Mouse (Mus musculus) hindbrain, embryonic 11.5 days (tissue): ENCODE data around the gene Tada2b. TPM values are rescaled to one million over a fixed set of nuclear protein-coding genes. Genes with fewer than 3 reads are reported as not detected.

Source experiments
- ATAC-seq: fragments of 200-750 bp; cut with Nextera tagmentation; 2 replicates; pipeline ENCODE4 v1.8.0; 2017; ENCODE audit warnings: mild to moderate bottlenecking, moderate TSS enrichment, moderate library complexity; ENCODE audit not compliant: low FRiP score
- DNase-seq: peaks from one replicate; pipeline ENCODE4 v3.0.0-alpha.2; 2015; ENCODE audit warnings: low spot score
- H3K27ac ChIP-seq: fragments of 300-500 bp; sonication (generic); 2 replicates; pipeline ENCODE4 v1.5.1; 2014; ENCODE audit warnings: mild to moderate bottlenecking, low read depth, low read length
- H3K27me3 ChIP-seq: fragments of 300-500 bp; sonication (generic); 2 replicates; pipeline ENCODE4 v1.6.1; 2014; ENCODE audit warnings: mild to moderate bottlenecking, low read length, moderate library complexity, mixed read lengths; ENCODE audit not compliant: control insufficient read depth, insufficient read depth
- H3K36me3 ChIP-seq: fragments of 300-500 bp; sonication (generic); 2 replicates; pipeline ENCODE4 v1.6.1; 2014; ENCODE audit warnings: mild to moderate bottlenecking, low read length, moderate library complexity, mixed read lengths; ENCODE audit not compliant: control insufficient read depth, insufficient read depth
- H3K4me1 ChIP-seq: fragments of 300-500 bp; sonication (generic); replicated peaks from 2 replicates; pipeline ENCODE4 v1.6.1; 2014; ENCODE audit warnings: low read length, mixed read lengths; ENCODE audit not compliant: control insufficient read depth, insufficient read depth
- H3K4me2 ChIP-seq: fragments of 300-500 bp; sonication (generic); replicated peaks from 2 replicates; pipeline ENCODE4 v1.6.1; 2014; ENCODE audit warnings: mild to moderate bottlenecking, low read depth, low read length
- H3K4me3 ChIP-seq: fragments of 300-500 bp; sonication (generic); 2 replicates; pipeline ENCODE4 v1.5.1; 2014; ENCODE audit warnings: low read depth, low read length
- H3K9ac ChIP-seq: fragments of 300-500 bp; sonication (generic); 2 replicates; pipeline ENCODE4 v1.6.1; 2014; ENCODE audit warnings: low read depth, low read length
- H3K9me3 ChIP-seq: fragments of 300-500 bp; sonication (generic); 2 replicates; pipeline ENCODE4 v1.6.1; 2016; ENCODE audit warnings: low read length; ENCODE audit not compliant: control insufficient read depth
- WGBS: fragments of 180-500 bp; shearing (Covaris S2); extraction: QIAGEN DNeasy Blood & Tissue Kit; methylation state at CpG from one replicate; pipeline ENCODE4 v1.1.7; 2014; 5-methylcytosine and 5-hydroxymethylcytosine counted together
- polyA plus RNA-seq: library from polyadenylated mRNA; unstranded; fragments of >200 nt; fragmentation: Nextera tagmentation; extraction: Ambion mirVana; gene quantifications from 2 replicates; pipeline ENCODE4 v1.2.1, GENCODE M21; 2014

Tada2b gene
- polyA plus RNA-seq, 1 experiment from 2014 or later = 4.9 TPM

DNA sequence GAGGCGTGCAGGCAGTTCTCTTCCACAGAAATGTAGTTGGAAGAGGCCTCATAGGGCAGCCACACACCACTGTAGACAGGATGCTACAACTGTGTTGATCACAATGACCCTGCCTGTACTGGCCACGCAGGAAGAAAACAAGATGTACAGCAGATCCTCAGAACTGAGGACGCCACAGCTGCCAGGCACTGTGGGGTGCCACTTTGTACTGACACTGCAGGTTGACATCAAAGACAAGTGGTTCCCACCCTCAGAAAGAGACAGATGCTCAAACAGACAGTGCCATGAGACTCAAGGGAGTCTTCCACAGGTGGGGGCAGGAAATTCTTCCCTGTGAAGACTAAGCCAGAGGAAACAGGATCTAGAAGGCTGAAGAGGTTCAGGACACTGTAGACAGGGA lies 35.7 kb upstream of the Tada2b start:
- Histone ChIP-seq H3K4me3 (no peak overlapping the region), H3K4me2 (no peak overlapping the region), H3K4me1 (no peaks in the 10 kb centered on the region), H3K27ac (no peak overlapping the region), H3K27me3 (no peaks in the 10 kb centered on the region), H3K9me3 (no peaks in the 10 kb centered on the region), H3K36me3 (peaks cover 9% of the 10 kb centered on the region; the same call in 1 of the 2 replicates), H3K9ac (no peak overlapping the region)
- ATAC-seq (no peak), DNase-seq (no peak)
- WGBS = 84% methylated on average over 3 of the region's 3 CpGs

DNA sequence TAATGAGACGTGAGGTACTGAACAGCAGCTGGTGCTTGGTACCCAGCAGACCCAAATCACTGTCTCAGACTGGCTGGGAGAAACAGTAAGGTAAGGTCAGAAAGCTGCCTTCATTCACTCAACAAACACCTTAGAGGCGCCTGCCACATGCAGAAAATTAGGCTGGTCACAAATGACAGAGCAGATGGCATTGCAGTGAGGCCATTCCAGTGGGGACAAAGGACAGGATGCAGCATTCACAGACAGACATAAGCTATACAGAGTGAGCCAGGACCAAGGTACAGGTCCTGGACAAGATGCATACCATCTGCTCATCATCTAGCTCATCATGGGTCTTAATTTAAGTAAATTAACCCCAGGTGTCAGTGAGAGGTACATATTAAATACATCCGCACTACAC lies 33.5 kb upstream of the Tada2b start:
- no peak overlapping the region for H3K4me3 ChIP-seq
- ATAC-seq (no peak), DNase-seq (no peak)
- no peaks in the 10 kb centered on the region for H3K9me3 ChIP-seq
- 84% methylated on average over 3 of the region's 3 CpGs for WGBS
- no peaks in the 10 kb centered on the region for H3K4me1 ChIP-seq
- no peaks in the 10 kb centered on the region for H3K27me3 ChIP-seq
- H3K27ac ChIP-seq = no peak overlapping the region
- peaks cover 9% of the 10 kb centered on the region; the same call in 1 of the 2 replicates for H3K36me3 ChIP-seq
- H3K9ac ChIP-seq = no peak overlapping the region
- no peak overlapping the region for H3K4me2 ChIP-seq

DNA sequence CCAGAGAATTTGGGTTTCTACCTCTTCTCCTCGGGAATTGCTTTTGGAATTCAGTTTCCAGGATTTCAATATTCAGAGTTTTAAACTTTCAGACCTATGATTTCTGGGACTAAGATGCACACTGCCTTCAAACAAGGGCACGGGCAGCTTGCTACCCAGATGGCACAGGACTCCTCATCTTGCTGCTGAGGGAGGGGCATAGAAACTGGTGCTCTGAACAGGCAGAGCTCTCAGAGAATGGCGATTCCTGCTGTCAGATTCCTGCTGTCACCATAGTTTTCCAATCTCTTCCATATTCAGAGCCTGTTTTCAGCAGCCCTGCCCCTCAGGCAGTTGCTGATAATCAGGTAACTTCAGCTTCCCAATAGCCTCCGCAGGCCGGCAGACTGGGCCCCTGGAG lies 31.5 kb upstream of the Tada2b start:
- DNase-seq (no peak), ATAC-seq (no peak)
- Histone ChIP-seq H3K27ac (no peak overlapping the region), H3K9ac (no peak overlapping the region), H3K27me3 (no peaks in the 10 kb centered on the region), H3K4me2 (no peak overlapping the region), H3K9me3 (no peaks in the 10 kb centered on the region), H3K36me3 (peaks cover 7% of the 10 kb centered on the region; the same call in 1 of the 2 replicates), H3K4me1 (no peaks in the 10 kb centered on the region), H3K4me3 (no peak overlapping the region)
- WGBS = 87% methylated on average over 5 of the region's 5 CpGs

DNA sequence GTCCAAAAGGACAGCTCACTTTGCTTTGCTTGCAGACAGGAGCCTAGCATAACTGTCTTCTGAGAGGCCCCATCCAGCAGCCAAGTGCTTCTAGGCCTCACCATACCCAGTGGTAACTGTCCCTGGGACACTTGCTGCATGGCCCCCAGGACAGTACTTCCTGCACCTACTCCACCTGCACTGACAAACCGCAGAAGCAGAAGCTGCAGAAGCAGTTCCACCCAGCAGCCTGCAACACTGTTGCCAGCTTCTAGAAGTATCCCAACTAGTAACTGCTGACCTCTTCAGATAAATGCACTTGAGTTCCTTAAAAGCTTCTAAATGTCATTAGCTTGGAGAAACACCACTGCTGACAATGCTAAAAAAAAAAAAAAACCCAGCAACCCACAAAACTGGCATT lies 31.0 kb upstream of the Tada2b start:
- H3K4me1 ChIP-seq = no peaks in the 10 kb centered on the region
- no peak for ATAC-seq
- no peak for DNase-seq
- H3K27me3 ChIP-seq = no peaks in the 10 kb centered on the region
- H3K4me3 ChIP-seq = no peak overlapping the region
- 100% methylated on average over 1 of the region's 1 CpGs for WGBS
- H3K9me3 ChIP-seq = no peaks in the 10 kb centered on the region
- H3K4me2 ChIP-seq = no peak overlapping the region
- H3K36me3 ChIP-seq = peaks cover 6% of the 10 kb centered on the region; the same call in 1 of the 2 replicates
- no peak overlapping the region for H3K27ac ChIP-seq
- no peak overlapping the region for H3K9ac ChIP-seq

DNA sequence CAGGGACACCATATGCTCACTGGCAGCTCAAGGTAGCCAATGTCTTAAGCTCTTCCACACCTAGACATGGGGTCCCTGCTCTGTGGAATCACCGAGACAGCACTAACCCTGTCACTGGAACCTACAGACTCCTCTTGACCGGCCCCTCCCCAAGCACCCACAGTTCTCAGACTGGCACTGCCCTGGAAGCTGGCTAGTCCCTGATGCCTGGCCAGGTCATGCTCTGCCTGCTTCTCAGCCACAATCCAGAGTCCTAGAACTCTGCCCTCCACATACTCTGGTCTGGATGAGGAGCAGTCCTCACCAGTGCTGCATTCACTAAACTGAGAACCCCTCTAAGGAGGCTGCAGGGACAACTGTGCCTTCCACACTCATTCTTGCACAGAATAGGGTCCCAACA lies 26.9 kb upstream of the Tada2b start:
- Histone ChIP-seq H3K4me3 (no peak overlapping the region), H3K27ac (no peak overlapping the region), H3K4me2 (no peak overlapping the region), H3K36me3 (no peaks in the 10 kb centered on the region), H3K9ac (no peak overlapping the region), H3K4me1 (no peaks in the 10 kb centered on the region), H3K27me3 (no peaks in the 10 kb centered on the region), H3K9me3 (no peaks in the 10 kb centered on the region)
- DNase-seq (no peak), ATAC-seq (no peak)
- 80% methylated on average over 2 of the region's 2 CpGs for WGBS

DNA sequence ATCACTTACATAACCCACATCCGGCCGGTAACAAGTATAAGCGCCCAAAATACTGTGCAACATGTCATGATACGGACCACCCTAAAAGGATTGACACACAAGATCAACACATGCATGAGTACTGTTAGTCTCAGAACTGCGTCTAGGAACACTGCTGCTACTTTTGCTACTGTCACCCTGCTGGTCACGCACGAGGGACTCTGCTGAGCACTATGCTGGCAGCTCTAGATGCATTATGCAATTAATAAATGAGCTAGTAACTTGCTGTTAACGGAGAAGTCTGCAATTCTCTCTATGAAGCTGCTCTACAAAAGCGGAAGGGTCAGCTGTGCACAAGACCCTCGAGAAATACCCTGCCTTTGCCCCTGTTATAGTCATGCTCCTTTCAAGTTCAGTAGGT lies 24.3 kb upstream of the Tada2b start:
- Histone ChIP-seq H3K4me1 (no peaks in the 10 kb centered on the region), H3K9me3 (no peaks in the 10 kb centered on the region), H3K4me3 (no peak overlapping the region), H3K36me3 (peaks cover 2% of the 10 kb centered on the region; the same call in 1 of the 2 replicates), H3K4me2 (no peak overlapping the region), H3K27me3 (no peaks in the 10 kb centered on the region), H3K9ac (no peak overlapping the region), H3K27ac (no peak overlapping the region)
- no peak for ATAC-seq
- 96% methylated on average over 10 of the region's 10 CpGs for WGBS
- DNase-seq = no peak

DNA sequence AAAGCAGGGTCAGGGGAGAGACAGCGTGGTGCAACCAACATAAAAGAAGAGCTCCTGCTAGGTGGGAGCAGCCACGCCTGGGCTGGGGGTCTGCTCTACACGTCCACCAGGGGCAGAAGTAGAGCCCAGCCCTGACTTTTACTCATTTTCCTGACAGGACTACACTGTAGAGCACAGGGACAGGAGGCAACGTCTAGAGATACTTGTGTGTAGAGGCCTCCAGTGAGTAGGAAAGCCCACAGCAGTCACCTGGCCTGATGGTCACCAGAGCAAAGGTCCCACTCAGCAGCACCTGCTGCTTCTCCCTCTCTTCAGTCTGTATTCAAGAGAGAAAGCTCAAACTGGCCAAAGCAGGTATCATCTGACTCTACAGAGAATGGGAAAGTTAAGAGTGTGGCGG lies 21.6 kb upstream of the Tada2b start:
- DNase-seq = no peak
- Histone ChIP-seq H3K9me3 (no peaks in the 10 kb centered on the region), H3K9ac (no peak overlapping the region), H3K27me3 (no peaks in the 10 kb centered on the region), H3K4me2 (no peak overlapping the region), H3K4me3 (no peak overlapping the region), H3K36me3 (peaks cover 2% of the 10 kb centered on the region; the same call in 1 of the 2 replicates), H3K4me1 (no peaks in the 10 kb centered on the region), H3K27ac (no peak overlapping the region)
- 72% methylated on average over 5 of the region's 5 CpGs for WGBS
- no peak for ATAC-seq

DNA sequence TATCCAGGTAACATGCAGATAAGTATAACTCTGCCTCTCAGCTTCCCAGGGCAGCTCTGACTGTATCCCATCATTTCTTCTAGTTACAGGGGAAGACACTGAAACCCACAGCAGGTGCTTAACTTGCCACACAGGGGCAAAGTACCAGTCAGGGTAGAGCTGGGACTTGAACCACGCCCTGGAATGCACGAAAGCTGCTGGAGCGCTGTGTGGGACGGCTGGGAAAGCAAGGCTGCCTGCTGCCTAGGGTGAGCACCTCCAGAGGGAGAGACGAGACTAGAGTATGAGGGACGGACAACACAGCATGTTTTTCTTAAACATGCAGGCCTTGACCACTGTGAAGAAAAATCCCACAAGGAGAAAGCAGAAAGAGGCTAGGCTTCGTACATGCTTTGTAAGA lies 21.1 kb upstream of the Tada2b start:
- no peak overlapping the region for H3K27ac ChIP-seq
- no peak overlapping the region for H3K9ac ChIP-seq
- peaks cover 2% of the 10 kb centered on the region; the same call in 1 of the 2 replicates for H3K36me3 ChIP-seq
- DNase-seq = no peak
- 86% methylated on average over 7 of the region's 7 CpGs for WGBS
- H3K4me3 ChIP-seq = no peak overlapping the region
- H3K4me2 ChIP-seq = no peak overlapping the region
- no peak for ATAC-seq
- no peaks in the 10 kb centered on the region for H3K9me3 ChIP-seq
- H3K4me1 ChIP-seq = no peaks in the 10 kb centered on the region
- H3K27me3 ChIP-seq = no peaks in the 10 kb centered on the region

DNA sequence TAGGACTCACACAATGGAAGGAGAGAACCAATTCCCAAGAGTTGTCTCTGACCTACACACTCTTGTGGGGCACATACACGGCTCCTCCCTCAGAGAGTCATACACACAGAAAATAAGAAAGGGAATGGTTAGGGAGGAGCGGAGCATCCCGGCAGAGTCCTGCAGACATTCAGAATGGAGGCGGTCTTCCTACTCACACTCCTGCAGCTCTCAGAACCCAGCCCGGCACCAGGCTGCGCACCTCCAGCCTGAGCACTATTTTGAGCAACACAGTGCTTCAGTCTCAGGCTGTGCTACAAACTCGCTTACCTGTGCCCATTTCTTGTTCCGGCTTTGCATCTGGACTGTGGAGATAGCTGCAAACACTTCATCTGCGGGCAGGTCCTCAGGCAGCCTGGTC lies 10.6 kb upstream of the Tada2b start:
- DNase-seq (no peak), ATAC-seq (no peak)
- Histone ChIP-seq H3K27ac (no peak overlapping the region), H3K9ac (no peak overlapping the region), H3K4me2 (no peak overlapping the region), H3K27me3 (no peaks in the 10 kb centered on the region), H3K36me3 (peaks cover 13% of the 10 kb centered on the region; the same call in 1 of the 2 replicates), H3K9me3 (no peaks in the 10 kb centered on the region), H3K4me3 (no peak overlapping the region), H3K4me1 (no peaks in the 10 kb centered on the region)
- WGBS = 92% methylated on average over 9 of the region's 9 CpGs
